Mouse (Mus musculus) C2C12 (cell line): ENCODE data around the gene Ap1b1. TPM values are rescaled to one million over a fixed set of nuclear protein-coding genes. Genes with fewer than 3 reads are reported as not detected.

Experiments used
- H3K27me3 ChIP-seq: one replicate; pipeline ENCODE4 v1.6.1; 2011; ENCODE audit not compliant: control insufficient read depth, insufficient read depth, insufficient read length
- H3K36me3 ChIP-seq: one replicate; pipeline ENCODE4 v1.6.1; 2011; ENCODE audit not compliant: control insufficient read depth, insufficient read depth
- H3K4me3 ChIP-seq: one replicate; pipeline ENCODE4 v1.5.1; 2011; ENCODE audit warnings: mild to moderate bottlenecking, control low read depth; ENCODE audit not compliant: poor library complexity, insufficient read depth, severe bottlenecking
- H3K79me2 ChIP-seq: one replicate; pipeline ENCODE4 v1.6.1; 2011; ENCODE audit not compliant: control insufficient read depth, insufficient read depth
- H3K79me3 ChIP-seq: one replicate; pipeline ENCODE4 v1.6.1; 2011; ENCODE audit warnings: low read depth, control low read depth
- H3ac ChIP-seq: one replicate; pipeline ENCODE3; 2011; ENCODE audit warnings: low read depth; ENCODE audit not compliant: control insufficient read depth, insufficient read length
- CEBPB ChIP-seq: IDR thresholded peaks from one replicate; pipeline ENCODE4 v1.6.1; 2011; ENCODE audit warnings: low read depth, mild to moderate bottlenecking, control low read depth, moderate library complexity
- CTCF ChIP-seq: IDR thresholded peaks from one replicate; pipeline ENCODE4 v1.5.1; 2011; ENCODE audit not compliant: control insufficient read depth, insufficient read depth, insufficient read length
- FOSL1 ChIP-seq: IDR thresholded peaks from one replicate; pipeline ENCODE4 v1.8.0; 2011; ENCODE audit warnings: mild to moderate bottlenecking, low read length; ENCODE audit not compliant: poor library complexity, insufficient read depth, severe bottlenecking
- MAX ChIP-seq: IDR thresholded peaks from one replicate; pipeline ENCODE4 v1.6.1; 2011; ENCODE audit warnings: mild to moderate bottlenecking, control low read depth
- MYOD1 ChIP-seq: IDR thresholded peaks from one replicate; pipeline ENCODE4 v1.6.1; 2011; ENCODE audit warnings: low read depth; ENCODE audit not compliant: control insufficient read depth, insufficient read length
- MYOG ChIP-seq: IDR thresholded peaks from one replicate; pipeline ENCODE4 v1.6.1; 2011; ENCODE audit not compliant: control insufficient read depth, insufficient read length; ENCODE audit errors: extremely low read depth
- USF1 ChIP-seq: IDR thresholded peaks from one replicate; pipeline ENCODE4 v1.6.1; 2011; ENCODE audit warnings: low read depth, mild to moderate bottlenecking, control low read depth, moderate library complexity
- polyA plus RNA-seq: library from polyadenylated mRNA; unstranded; fragments of >200 nt; fragmentation: generic; extraction: Trizol; gene quantifications from one replicate; pipeline ENCODE4 v1.2.1, GENCODE M21; 2012; ENCODE audit warnings: missing spikeins

The Ap1b1 gene
- polyA plus RNA-seq, 1 experiment: 40.9 TPM

DNA sequence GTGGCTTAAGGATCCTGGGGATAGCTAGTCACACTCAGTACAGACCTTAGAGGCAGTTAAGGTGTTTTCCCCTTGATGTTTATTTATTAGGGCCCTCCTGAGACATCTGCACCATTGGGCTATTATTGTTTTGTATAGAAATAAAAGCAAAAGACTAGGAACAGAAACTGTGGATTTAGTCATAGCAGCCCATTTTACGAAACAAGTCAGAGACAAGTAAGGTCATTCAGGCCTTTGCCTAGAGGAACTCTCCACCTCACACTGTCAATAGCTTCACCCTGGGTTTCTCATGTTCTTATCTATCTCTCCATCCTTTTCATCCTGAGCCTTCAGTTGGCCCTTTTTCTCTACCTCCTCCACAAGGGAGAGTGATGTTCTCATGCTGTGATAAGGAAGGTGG is 38.5 kb downstream of the Ap1b1 start:
- Histone ChIP-seq H3K79me2 (no peaks in the 10 kb centered on the region), H3ac (no peak overlapping the region), H3K27me3 (no peaks in the 10 kb centered on the region), H3K4me3 (no peak overlapping the region), H3K36me3 (peaks cover 70% of the 10 kb centered on the region), H3K79me3 (no peaks in the 10 kb centered on the region)
- TF ChIP-seq CEBPB: no peak

DNA sequence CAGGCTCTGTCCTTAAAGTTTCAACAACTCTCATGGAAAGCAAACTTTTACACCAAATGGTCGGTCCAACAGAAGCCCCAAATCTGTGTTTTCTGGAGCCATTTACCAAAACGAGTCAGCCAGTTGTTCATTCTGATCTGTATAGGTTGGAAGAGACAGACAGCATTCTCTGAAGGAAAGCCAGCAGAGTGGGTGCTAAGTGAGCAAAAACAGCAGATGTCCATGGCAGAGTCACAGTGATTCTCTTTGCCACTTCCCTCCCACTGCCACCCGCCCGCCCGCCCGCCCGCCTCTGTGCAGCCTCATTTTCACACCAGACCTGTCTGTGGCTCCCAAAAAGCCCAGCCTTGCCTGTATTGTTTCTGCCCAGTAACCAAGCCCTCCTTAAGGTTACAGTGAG is 41.6 kb downstream of the Ap1b1 start:
- TF ChIP-seq CTCF: no peak
- no peak for TF ChIP-seq MYOD1
- no peak for TF ChIP-seq USF1
- TF ChIP-seq MAX: no peak
- no peak for TF ChIP-seq CEBPB
- no peak for TF ChIP-seq FOSL1
- TF ChIP-seq MYOG: no peak
- H3K79me3 ChIP-seq: no peaks in the 10 kb centered on the region
- H3ac ChIP-seq: no peak overlapping the region
- H3K4me3 ChIP-seq: no peak overlapping the region
- H3K36me3 ChIP-seq: peaks cover 78% of the 10 kb centered on the region
- H3K79me2 ChIP-seq: no peaks in the 10 kb centered on the region
- no peaks in the 10 kb centered on the region for H3K27me3 ChIP-seq

DNA sequence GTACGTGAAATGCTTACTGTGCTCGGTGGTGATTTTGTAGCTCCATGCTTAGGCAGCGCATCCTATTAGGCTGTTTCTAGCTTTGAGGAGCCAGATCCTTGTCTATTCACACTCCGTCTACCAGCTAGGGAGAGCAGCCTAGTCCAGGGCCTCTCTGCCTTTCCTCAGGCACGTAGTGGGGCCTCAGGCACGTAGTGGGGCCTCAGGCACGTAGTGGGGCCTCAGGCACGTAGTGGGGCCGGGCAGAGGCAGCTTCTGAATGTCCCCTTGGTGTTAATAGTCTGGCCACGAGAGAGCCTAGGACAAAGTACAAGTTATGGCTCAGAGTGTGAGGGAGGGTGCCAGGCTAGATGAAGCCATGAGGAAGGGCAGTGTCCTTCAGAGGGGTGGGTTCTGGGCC is 46.1 kb downstream of the Ap1b1 start:
- Histone ChIP-seq H3ac (no peak overlapping the region), H3K79me3 (no peaks in the 10 kb centered on the region), H3K36me3 (peaks cover 67% of the 10 kb centered on the region), H3K79me2 (no peaks in the 10 kb centered on the region), H3K27me3 (no peaks in the 10 kb centered on the region), H3K4me3 (no peak overlapping the region)
- TF ChIP-seq CEBPB (no peak), MAX (no peak), USF1 (no peak), MYOD1 (no peak), MYOG (no peak), FOSL1 (no peak), CTCF (no peak)

- H3K79me2 ChIP-seq: no peaks in the 10 kb centered on the region
- peaks cover 67% of the 10 kb centered on the region for H3K36me3 ChIP-seq
- no peaks in the 10 kb centered on the region for H3K79me3 ChIP-seq
- no peak overlapping the region for H3K4me3 ChIP-seq
- H3ac ChIP-seq: no peak overlapping the region
- H3K27me3 ChIP-seq: no peaks in the 10 kb centered on the region
- TF ChIP-seq CTCF: no peak
- no peak for TF ChIP-seq MYOD1
- no peak for TF ChIP-seq MAX
- no peak for TF ChIP-seq MYOG
- TF ChIP-seq USF1: no peak
- TF ChIP-seq CEBPB: no peak
- TF ChIP-seq FOSL1: no peak
These were observed 46.5 kb downstream of the Ap1b1 start for GRCm38 (mm10) chr11:5033136-5033535.

GRCm38 (mm10) chr11:5035421-5035820 is 48.8 kb downstream of the Ap1b1 start:
- H3K36me3 ChIP-seq: peaks cover 57% of the 10 kb centered on the region
- H3K4me3 ChIP-seq: no peak overlapping the region
- H3ac ChIP-seq: no peak overlapping the region
- no peaks in the 10 kb centered on the region for H3K79me2 ChIP-seq
- H3K79me3 ChIP-seq: no peaks in the 10 kb centered on the region
- TF ChIP-seq MYOG (no peak), CEBPB (no peak), CTCF (no peak), MAX (no peak), FOSL1 (no peak), MYOD1 (no peak), USF1 (no peak)
- no peaks in the 10 kb centered on the region for H3K27me3 ChIP-seq

GRCm38 (mm10) chr11:5037146-5037854 is 50.7 kb downstream of the Ap1b1 start:
- TF ChIP-seq CTCF (no peak), CEBPB (no peak), USF1 (no peak), FOSL1 (no peak), MYOD1 (no peak), MYOG (no peak), MAX (no peak)
- Histone ChIP-seq H3ac (no peak overlapping the region), H3K27me3 (no peaks in the 10 kb centered on the region), H3K79me3 (no peaks in the 10 kb centered on the region), H3K36me3 (peaks cover 40% of the 10 kb centered on the region), H3K4me3 (no peak overlapping the region), H3K79me2 (no peaks in the 10 kb centered on the region)
